Mouse (Mus musculus): Measurements from ENCODE around the gene Tsc22d1. TPM values are rescaled to one million over a fixed set of nuclear protein-coding genes. Genes with fewer than 3 reads are reported as not detected.

The Tsc22d1 gene
- polyA plus RNA-seq, 1 experiment from 2014 or later, result 490 TPM

DNA sequence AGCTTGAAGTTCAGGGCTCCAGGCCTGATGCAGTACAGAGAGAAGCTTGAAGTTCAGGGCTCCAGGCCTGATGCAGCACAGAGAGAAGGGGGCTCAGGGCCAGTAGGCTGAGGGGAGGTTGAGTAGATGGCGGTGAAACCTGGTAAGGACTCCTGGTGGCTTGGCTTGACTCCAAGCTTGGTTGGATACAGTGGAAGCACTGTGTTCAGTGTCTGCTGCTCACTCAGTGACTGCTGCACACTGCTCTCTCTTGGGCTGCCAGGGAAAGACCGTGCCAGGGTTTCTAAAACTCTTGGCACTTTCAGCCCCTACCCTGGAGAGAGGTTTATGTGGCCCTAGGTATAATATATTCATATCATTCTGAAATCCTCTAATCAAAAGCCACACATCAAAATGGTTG is 74.4 kb downstream of the Tsc22d1 start:
- Histone ChIP-seq H3K4me2 (no peak overlapping the region), H3K9me3 (replicated peaks) (no peaks in the 10 kb centered on the region), H3K4me1 (peaks cover 15% of the 10 kb centered on the region), H3K27me3 (no peaks in the 10 kb centered on the region), H3K4me3 (no peak overlapping the region), H3K36me3 (ENCODE audit: poor library complexity, severe bottlenecking) (peaks cover 8% of the 10 kb centered on the region), H3K9ac (no peak overlapping the region), H3K27ac (peak overlapping the region; percentile 59)
- 54% methylated on average over 2 of the region's 2 CpGs for WGBS
- ATAC-seq, result peak; percentile 74

DNA sequence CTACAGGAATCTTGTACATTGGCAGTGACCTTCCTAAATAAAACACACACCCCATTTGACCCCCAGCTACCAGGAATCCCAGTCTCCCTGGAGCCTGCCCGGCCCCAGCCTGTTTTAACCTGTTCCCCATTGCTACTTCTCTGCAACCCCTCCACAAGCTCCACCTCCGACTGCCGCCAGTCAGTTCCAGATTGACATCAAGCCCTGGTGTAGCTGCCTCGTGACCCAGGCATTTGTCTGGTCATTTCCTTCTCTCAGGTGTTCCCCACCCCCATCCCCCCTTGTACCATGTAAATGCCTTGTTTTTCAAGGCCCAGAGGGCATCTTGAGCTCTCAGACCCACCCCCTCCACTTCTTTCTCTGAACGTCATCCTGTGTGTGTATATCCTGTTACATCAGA is 80.3 kb downstream of the Tsc22d1 start:
- Histone ChIP-seq H3K4me3 (no peak overlapping the region), H3K4me2 (no peak overlapping the region), H3K9me3 (replicated peaks) (no peaks in the 10 kb centered on the region), H3K27me3 (no peaks in the 10 kb centered on the region), H3K4me1 (peaks cover 19% of the 10 kb centered on the region), H3K36me3 (ENCODE audit: poor library complexity, severe bottlenecking) (peaks cover 13% of the 10 kb centered on the region), H3K9ac (no peak overlapping the region), H3K27ac (no peak overlapping the region)
- WGBS, result 63% methylated on average over 5 of the region's 5 CpGs
- no peak for ATAC-seq

DNA sequence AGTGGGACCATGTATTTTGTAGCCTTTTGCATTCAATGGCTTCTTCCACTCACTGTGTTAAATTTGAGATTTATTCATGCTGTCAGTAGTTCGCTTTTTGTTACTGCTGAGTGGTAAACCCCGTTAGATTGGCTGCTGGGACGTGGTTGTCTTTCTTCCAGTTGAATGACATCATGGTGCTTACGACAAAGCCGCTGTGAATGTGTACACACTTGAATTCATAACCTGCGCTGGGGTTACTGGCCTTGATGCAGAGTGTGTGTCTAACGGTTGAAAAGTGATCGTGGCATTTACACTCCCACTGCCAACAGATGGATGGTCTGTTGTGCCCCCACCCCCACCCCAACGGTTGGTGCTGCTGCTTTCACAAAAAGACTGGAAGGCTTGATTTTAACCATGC is 82.4 kb downstream of the Tsc22d1 start:
- no peaks in the 10 kb centered on the region for H3K27me3 ChIP-seq
- no peak overlapping the region for H3K4me3 ChIP-seq
- H3K9ac ChIP-seq, result no peak overlapping the region
- peaks cover 23% of the 10 kb centered on the region for H3K4me1 ChIP-seq
- WGBS, result 26% methylated on average over 9 of the region's 9 CpGs
- no peaks in the 10 kb centered on the region for H3K9me3 ChIP-seq (replicated peaks)
- ATAC-seq, result peak; percentile 57; the same call in 1 of the 2 replicates
- no peak overlapping the region; the same call in 1 of the 2 replicates for H3K27ac ChIP-seq
- H3K36me3 ChIP-seq (ENCODE audit: poor library complexity, severe bottlenecking), result peaks cover 13% of the 10 kb centered on the region
- H3K4me2 ChIP-seq, result no peak overlapping the region

DNA sequence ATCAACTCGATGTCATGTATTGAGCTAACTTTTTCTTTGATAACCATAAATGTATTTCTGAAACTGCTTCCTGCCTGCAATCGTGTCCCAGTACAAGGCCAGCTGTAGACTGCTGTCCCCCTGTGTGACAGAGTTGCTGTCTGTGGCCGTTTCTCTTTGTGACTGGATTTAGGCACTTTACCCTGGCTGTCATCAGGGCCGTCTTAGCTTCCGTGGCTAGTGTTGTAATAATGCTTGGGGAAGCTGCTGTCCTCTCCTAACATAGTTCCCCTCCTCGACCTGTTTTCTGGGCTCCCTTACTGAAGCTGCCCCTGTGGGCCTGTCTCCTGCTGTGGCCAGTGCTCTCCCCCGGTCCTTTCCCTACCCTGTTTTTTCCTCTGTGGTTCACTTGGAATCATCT is 83.4 kb downstream of the Tsc22d1 start:
- H3K9me3 ChIP-seq (replicated peaks), result no peaks in the 10 kb centered on the region
- H3K4me2 ChIP-seq, result no peak overlapping the region
- WGBS, result 61% methylated on average over 7 of the region's 7 CpGs
- peaks cover 13% of the 10 kb centered on the region for H3K36me3 ChIP-seq (ENCODE audit: poor library complexity, severe bottlenecking)
- ATAC-seq, result no peak
- no peak overlapping the region for H3K4me3 ChIP-seq
- H3K4me1 ChIP-seq, result peaks cover 23% of the 10 kb centered on the region
- no peak overlapping the region for H3K27ac ChIP-seq
- no peaks in the 10 kb centered on the region for H3K27me3 ChIP-seq
- no peak overlapping the region for H3K9ac ChIP-seq

DNA sequence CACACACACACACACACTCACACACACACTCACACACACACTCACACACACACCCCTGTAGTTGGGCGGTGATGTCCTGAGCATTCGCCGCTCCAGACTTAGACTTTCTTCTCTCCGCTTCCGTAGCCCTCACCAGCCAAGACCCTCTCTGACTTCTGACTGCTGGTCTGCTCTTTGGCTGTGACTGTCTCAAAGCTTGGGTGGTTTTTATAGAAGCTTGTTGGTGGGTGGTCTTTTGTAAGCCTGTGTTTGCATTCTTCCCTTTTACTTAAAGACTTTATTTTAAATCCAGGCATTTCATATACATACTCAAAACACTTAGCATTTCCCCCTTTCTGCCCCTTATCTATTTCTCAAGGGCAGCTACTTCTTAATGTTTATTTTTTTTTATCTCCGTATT is 84.7 kb downstream of the Tsc22d1 start:
- 90% methylated on average over 6 of the region's 6 CpGs for WGBS
- Histone ChIP-seq H3K4me2 (no peak overlapping the region), H3K36me3 (ENCODE audit: poor library complexity, severe bottlenecking) (peaks cover under 1% of the 10 kb centered on the region; the same call in 1 of the 2 replicates), H3K27ac (no peak overlapping the region), H3K9me3 (replicated peaks) (no peaks in the 10 kb centered on the region), H3K4me1 (peaks cover 28% of the 10 kb centered on the region), H3K27me3 (no peaks in the 10 kb centered on the region), H3K4me3 (no peak overlapping the region), H3K9ac (no peak overlapping the region)
- ATAC-seq, result no peak

DNA sequence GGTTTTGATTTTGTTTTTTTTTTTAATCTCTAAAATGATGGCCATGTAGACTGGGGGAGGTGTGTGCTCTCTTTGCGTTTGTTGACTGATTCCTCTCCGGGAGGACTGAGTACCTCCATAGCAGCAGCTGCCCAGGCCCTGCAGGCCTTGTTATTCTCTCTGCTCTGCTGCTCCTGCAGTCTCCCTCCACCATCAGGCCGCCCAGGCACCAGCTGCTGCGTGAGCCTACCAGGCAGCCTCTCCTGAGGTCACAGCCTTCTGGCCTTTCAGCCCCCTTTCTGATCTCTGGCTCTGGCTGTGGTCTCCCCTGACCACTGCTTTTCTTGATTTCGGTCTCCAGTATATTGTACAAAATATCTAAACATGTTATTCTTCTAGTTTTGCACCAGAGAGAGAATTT is 85.3 kb downstream of the Tsc22d1 start:
- H3K4me3 ChIP-seq, result no peak overlapping the region
- ATAC-seq, result no peak
- no peak overlapping the region; the same call in 1 of the 2 replicates for H3K9ac ChIP-seq
- no peaks in the 10 kb centered on the region for H3K36me3 ChIP-seq (ENCODE audit: poor library complexity, severe bottlenecking)
- H3K4me2 ChIP-seq, result no peak overlapping the region
- peaks cover 28% of the 10 kb centered on the region for H3K4me1 ChIP-seq
- WGBS, result 46% methylated on average over 5 of the region's 5 CpGs
- no peaks in the 10 kb centered on the region for H3K9me3 ChIP-seq (replicated peaks)
- H3K27ac ChIP-seq, result peak overlapping the region; percentile 48; the same call in 1 of the 2 replicates
- no peaks in the 10 kb centered on the region for H3K27me3 ChIP-seq

DNA sequence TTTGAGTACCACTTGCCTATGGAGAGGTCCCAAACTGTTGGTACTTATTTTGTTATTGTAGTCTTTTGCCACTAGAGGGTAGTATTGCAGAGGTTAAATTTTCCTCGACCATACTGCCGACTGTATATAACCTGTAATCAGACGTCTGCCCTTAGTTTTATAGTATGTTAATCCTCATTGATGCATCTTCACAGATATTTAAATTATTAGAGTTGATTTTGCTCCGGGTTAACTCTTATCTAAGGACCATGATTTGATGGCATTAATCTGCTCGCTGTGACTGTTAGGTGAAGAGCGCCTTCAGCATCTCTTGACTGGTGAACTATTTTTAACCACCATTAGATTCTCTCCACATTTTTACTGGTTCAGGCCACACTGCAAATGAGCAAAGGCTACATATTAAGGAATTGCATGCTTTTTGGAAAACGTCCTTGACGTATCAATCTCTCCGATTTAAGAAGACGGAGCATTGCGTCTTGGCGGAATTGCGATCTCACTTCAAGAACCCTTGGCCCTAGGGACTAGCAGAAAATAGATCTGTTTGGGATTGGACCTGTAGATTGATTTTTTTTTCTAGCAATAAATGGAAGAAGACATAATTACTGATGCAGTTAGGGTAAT is 88.6 kb downstream of the Tsc22d1 start:
- H3K36me3 ChIP-seq (ENCODE audit: poor library complexity, severe bottlenecking), result peaks cover 20% of the 10 kb centered on the region
- WGBS, result 9% methylated on average over 13 of the region's 13 CpGs
- peak overlapping the region; percentile 72 for H3K4me3 ChIP-seq
- peak overlapping the region; percentile 100 for H3K27ac ChIP-seq
- H3K27me3 ChIP-seq, result no peaks in the 10 kb centered on the region
- peak overlapping the region; percentile 93 for H3K4me2 ChIP-seq
- H3K9me3 ChIP-seq (replicated peaks), result no peaks in the 10 kb centered on the region
- peak overlapping the region; percentile 99 for H3K9ac ChIP-seq
- ATAC-seq, result no peak
- peaks cover 31% of the 10 kb centered on the region for H3K4me1 ChIP-seq

DNA sequence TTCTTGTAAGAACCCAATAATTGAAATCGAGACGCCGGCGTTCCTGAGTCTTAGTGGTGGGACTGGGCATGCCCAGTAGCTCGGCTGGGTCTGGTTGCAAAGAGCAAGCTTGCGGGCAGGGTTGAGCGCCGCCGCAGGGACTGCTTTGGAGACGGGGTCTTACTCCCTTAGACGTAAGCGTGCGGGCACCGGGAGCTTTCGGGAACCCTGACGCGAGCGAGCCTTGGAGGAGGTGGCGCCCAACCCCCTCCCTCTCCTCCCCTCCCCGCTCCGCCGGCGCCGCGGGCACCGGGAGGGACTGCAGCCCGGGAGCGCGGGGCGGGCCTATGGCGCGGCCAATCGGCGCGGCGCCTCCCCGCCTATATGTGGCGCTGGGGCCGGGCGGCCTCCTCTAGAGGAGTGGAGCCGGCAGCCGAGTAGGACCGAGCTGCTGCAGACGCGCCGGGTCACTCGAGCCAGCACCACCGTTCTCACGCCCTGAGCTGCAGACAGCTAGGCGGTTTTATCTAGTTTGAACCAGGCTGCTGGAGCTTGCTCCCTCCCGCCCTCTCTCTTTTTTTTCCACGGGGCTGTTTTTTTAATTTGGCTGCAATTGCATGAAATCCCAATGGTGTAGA is 89.5 kb downstream of the Tsc22d1 start:
- Histone ChIP-seq H3K4me2 (peak overlapping the region; percentile 93), H3K4me1 (peaks cover 31% of the 10 kb centered on the region), H3K4me3 (peak overlapping the region; percentile 72), H3K27ac (peak overlapping the region; percentile 100), H3K9me3 (replicated peaks) (no peaks in the 10 kb centered on the region), H3K9ac (peak overlapping the region; percentile 99), H3K36me3 (ENCODE audit: poor library complexity, severe bottlenecking) (peaks cover 27% of the 10 kb centered on the region), H3K27me3 (no peaks in the 10 kb centered on the region)
- WGBS, result under 1% methylated on average over 50 of the region's 52 CpGs
- ATAC-seq, result peak; percentile 95

DNA sequence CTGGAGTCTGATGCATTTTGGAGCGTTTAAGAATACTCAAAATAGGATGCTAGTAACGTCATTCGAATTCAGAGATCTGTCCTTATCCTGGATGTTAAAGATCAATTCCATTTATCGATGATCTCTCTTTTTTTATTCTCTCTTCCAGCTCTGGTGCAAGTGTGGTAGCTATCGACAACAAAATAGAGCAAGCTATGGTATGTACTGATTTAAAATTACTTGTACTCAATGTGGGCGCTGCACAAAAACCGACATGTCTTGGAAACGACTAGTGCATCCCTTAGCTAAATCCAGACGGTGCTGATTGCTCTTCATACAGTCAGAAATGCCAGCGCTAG is 90.3 kb downstream of the Tsc22d1 start:
- H3K4me2 ChIP-seq, result peak overlapping the region; percentile 93
- peak overlapping the region; percentile 100 for H3K27ac ChIP-seq
- H3K9me3 ChIP-seq (replicated peaks), result no peaks in the 10 kb centered on the region
- H3K27me3 ChIP-seq, result no peaks in the 10 kb centered on the region
- peaks cover 29% of the 10 kb centered on the region for H3K4me1 ChIP-seq
- H3K9ac ChIP-seq, result peak overlapping the region; percentile 99
- H3K4me3 ChIP-seq, result peak overlapping the region; percentile 72
- no peak for ATAC-seq
- peaks cover 35% of the 10 kb centered on the region for H3K36me3 ChIP-seq (ENCODE audit: poor library complexity, severe bottlenecking)
- 1% methylated on average over 10 of the region's 10 CpGs for WGBS

DNA sequence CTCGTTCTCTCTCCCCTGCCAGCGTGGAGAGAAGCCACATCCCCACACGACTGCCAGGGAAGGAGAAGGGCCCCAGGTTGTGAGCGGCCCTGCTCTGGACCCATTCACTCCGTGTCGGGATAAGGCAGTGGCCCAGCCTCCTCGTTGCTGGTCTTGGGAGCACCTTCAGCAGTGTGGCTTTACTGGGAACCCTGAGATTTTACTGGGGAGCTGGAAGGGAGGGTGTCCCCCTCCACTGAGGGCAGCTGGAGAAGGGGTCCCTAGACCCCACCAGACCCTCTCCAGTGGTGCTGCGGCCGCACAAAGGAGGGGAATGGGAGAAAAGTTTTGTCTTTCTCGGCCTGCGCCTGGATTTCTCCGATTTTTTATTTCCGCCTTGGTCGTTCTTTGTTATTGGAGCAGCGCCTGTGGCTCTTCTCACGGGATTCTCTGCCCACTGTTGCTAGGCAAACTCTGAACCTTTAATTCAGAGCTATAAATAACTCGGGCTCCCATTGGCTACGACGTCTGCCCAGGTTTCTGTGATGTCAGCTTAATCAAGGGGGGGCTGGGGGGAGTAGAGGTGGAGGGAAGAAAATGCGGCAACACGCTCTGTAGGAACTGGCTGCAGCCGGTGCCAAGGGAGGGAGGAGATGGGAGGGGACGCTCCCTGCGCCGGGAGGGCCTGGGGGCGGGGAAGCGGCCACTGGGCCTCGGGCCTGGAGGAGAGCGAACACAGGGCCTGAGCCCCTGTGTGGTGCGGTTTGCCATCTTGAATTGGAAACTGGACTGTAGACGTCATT is 90.9 kb downstream of the Tsc22d1 start:
- no peaks in the 10 kb centered on the region for H3K27me3 ChIP-seq
- ATAC-seq, result peak; percentile 77
- H3K4me3 ChIP-seq, result peak overlapping the region; percentile 72
- H3K9me3 ChIP-seq (replicated peaks), result no peaks in the 10 kb centered on the region
- peaks cover 41% of the 10 kb centered on the region for H3K36me3 ChIP-seq (ENCODE audit: poor library complexity, severe bottlenecking)
- H3K4me1 ChIP-seq, result peaks cover 26% of the 10 kb centered on the region
- H3K9ac ChIP-seq, result peak overlapping the region; percentile 99
- peak overlapping the region; percentile 93 for H3K4me2 ChIP-seq
- H3K27ac ChIP-seq, result peak overlapping the region; percentile 100
- 1% methylated on average over 31 of the region's 31 CpGs for WGBS

DNA sequence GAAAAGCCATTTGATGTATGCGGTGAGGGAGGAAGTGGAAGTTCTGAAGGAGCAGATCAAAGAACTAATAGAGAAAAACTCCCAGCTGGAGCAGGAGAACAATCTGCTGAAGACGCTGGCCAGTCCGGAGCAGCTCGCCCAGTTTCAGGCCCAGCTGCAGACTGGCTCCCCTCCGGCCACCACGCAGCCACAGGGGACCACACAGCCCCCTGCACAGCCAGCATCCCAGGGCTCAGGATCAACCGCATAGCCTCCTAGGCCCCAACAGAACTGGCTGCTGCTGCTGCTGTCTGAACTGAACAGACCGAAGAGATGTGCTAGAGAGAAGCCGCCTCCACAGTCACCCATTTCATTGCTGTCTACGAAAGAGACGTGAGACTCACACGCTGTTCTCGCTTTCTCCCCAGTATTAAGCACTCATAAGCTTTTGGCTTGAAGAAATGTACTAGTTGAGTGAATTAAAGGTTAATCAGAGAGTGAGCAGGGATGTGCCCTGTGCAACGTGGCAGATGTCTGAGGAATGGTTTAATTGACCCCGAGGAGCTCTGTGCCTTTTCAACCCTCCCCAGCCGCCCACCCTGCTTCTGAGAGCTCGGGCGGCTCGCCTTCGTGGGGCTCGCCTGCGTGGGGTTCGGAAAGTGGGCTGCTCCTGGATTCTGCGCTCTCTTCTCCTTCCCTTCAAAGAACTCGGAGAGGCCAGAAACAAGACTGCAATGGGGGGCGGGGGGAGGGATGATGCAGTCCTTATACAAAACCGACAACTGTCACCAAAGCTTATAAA is 91.9 kb downstream of the Tsc22d1 start:
- Histone ChIP-seq H3K4me1 (peaks cover 26% of the 10 kb centered on the region), H3K36me3 (ENCODE audit: poor library complexity, severe bottlenecking) (peaks cover 41% of the 10 kb centered on the region), H3K9me3 (replicated peaks) (no peaks in the 10 kb centered on the region), H3K27me3 (no peaks in the 10 kb centered on the region), H3K4me2 (peak overlapping the region; percentile 93), H3K4me3 (peak overlapping the region; percentile 72), H3K27ac (peak overlapping the region; percentile 100), H3K9ac (peak overlapping the region; percentile 99)
- no peak for ATAC-seq
- 44% methylated on average over 27 of the region's 27 CpGs for WGBS
